Mouse (Mus musculus) midbrain, embryonic 16.5 days (tissue): ENCODE measurements around the gene Frrs1. TPM values are rescaled to one million over a fixed set of nuclear protein-coding genes. Genes with fewer than 3 reads are reported as not detected.

Experiments
- ATAC-seq: fragments of 200-750 bp; cut with Nextera tagmentation; 2 replicates; pipeline ENCODE4 v1.8.0; 2017; ENCODE audit warnings: moderate TSS enrichment
- H3K27ac ChIP-seq: fragments of 300-500 bp; sonication (generic); 2 replicates; pipeline ENCODE4 v1.5.1; 2014; ENCODE audit warnings: mild to moderate bottlenecking, low read length, mixed read lengths
- H3K27me3 ChIP-seq: fragments of 300-500 bp; sonication (generic); 2 replicates; pipeline ENCODE4 v1.6.1; 2014; ENCODE audit warnings: low read depth, low read length, mixed read lengths; ENCODE audit not compliant: control insufficient read depth, insufficient read depth
- H3K36me3 ChIP-seq: fragments of 300-500 bp; sonication (generic); 2 replicates; pipeline ENCODE4 v1.6.1; 2014; ENCODE audit warnings: mild to moderate bottlenecking, low read length, moderate library complexity, mixed read lengths; ENCODE audit not compliant: control insufficient read depth, insufficient read depth
- H3K4me1 ChIP-seq: fragments of 300-500 bp; sonication (generic); 2 replicates; pipeline ENCODE4 v1.6.1; 2014; ENCODE audit warnings: mild to moderate bottlenecking, low read length, mixed read lengths; ENCODE audit not compliant: control insufficient read depth, insufficient read depth
- H3K4me2 ChIP-seq: fragments of 300-500 bp; sonication (generic); 2 replicates; pipeline ENCODE4 v1.6.1; 2014; ENCODE audit warnings: mild to moderate bottlenecking, low read length, mixed read lengths
- H3K4me3 ChIP-seq: fragments of 300-500 bp; sonication (generic); 2 replicates; pipeline ENCODE4 v1.5.1; 2014; ENCODE audit warnings: low read depth, mild to moderate bottlenecking, low read length, moderate library complexity, mixed read lengths
- H3K9ac ChIP-seq: fragments of 300-500 bp; sonication (generic); 2 replicates; pipeline ENCODE4 v1.6.1; 2014; ENCODE audit warnings: low read depth, low read length, mixed read lengths
- H3K9me3 ChIP-seq: fragments of 300-500 bp; sonication (generic); replicated peaks from 2 replicates; pipeline ENCODE4 v1.6.1; 2014; ENCODE audit warnings: mild to moderate bottlenecking, low read length, mixed read lengths; ENCODE audit not compliant: control insufficient read depth, poor library complexity, severe bottlenecking
- WGBS: fragments of 180-500 bp; shearing (Covaris S2); extraction: QIAGEN DNeasy Blood & Tissue Kit; methylation state at CpG from one replicate; pipeline ENCODE4 v1.1.7; 2014; 5-methylcytosine and 5-hydroxymethylcytosine counted together
- polyA plus RNA-seq: library from polyadenylated mRNA; unstranded; fragments of >200 nt; fragmentation: Nextera tagmentation; extraction: Ambion mirVana; gene quantifications from 2 replicates; pipeline ENCODE4 v1.2.1, GENCODE M21; 2015

Frrs1 gene
- polyA plus RNA-seq, 1 experiment from 2014 or later = 7.6 TPM

GRCm38 (mm10) chr3:116884941-116885340 lies 25.7 kb downstream of the Frrs1 start:
- H3K4me3 ChIP-seq = no peak overlapping the region
- H3K9ac ChIP-seq = no peak overlapping the region
- no peak for ATAC-seq
- no peaks in the 10 kb centered on the region for H3K36me3 ChIP-seq
- H3K4me1 ChIP-seq = no peaks in the 10 kb centered on the region
- H3K27ac ChIP-seq = no peak overlapping the region
- no peaks in the 10 kb centered on the region for H3K27me3 ChIP-seq
- no peaks in the 10 kb centered on the region for H3K9me3 ChIP-seq
- no peak overlapping the region for H3K4me2 ChIP-seq
- WGBS = 91% methylated on average over 8 of the region's 8 CpGs

- WGBS = 90% methylated on average over 7 of the region's 7 CpGs
- ATAC-seq = no peak
- Histone ChIP-seq H3K36me3 (no peaks in the 10 kb centered on the region), H3K27ac (no peak overlapping the region), H3K4me2 (no peak overlapping the region), H3K4me1 (peaks cover 4% of the 10 kb centered on the region; the same call in 1 of the 2 replicates), H3K4me3 (no peak overlapping the region), H3K9me3 (no peaks in the 10 kb centered on the region), H3K27me3 (no peaks in the 10 kb centered on the region), H3K9ac (no peak overlapping the region)
Measured at GRCm38 (mm10) chr3:116889358-116889757, 30.1 kb downstream of the Frrs1 start.

GRCm38 (mm10) chr3:116890576-116890975 lies 31.3 kb downstream of the Frrs1 start:
- WGBS = 97% methylated on average over 4 of the region's 4 CpGs
- Histone ChIP-seq H3K4me1 (peaks cover 4% of the 10 kb centered on the region; the same call in 1 of the 2 replicates), H3K36me3 (no peaks in the 10 kb centered on the region), H3K9ac (no peak overlapping the region), H3K27ac (no peak overlapping the region), H3K27me3 (no peaks in the 10 kb centered on the region), H3K4me3 (no peak overlapping the region), H3K9me3 (no peaks in the 10 kb centered on the region), H3K4me2 (no peak overlapping the region)
- no peak for ATAC-seq

- peak; percentile 66 for ATAC-seq
- Histone ChIP-seq H3K9me3 (no peaks in the 10 kb centered on the region), H3K27ac (no peak overlapping the region), H3K4me1 (peaks cover 4% of the 10 kb centered on the region; the same call in 1 of the 2 replicates), H3K9ac (no peak overlapping the region), H3K4me3 (no peak overlapping the region), H3K36me3 (no peaks in the 10 kb centered on the region), H3K27me3 (no peaks in the 10 kb centered on the region), H3K4me2 (peak overlapping the region; percentile 19; the same call in 1 of the 2 replicates)
- WGBS = 49% methylated on average over 17 of the region's 17 CpGs
Measured at GRCm38 (mm10) chr3:116891436-116892205, 32.4 kb downstream of the Frrs1 start.

GRCm38 (mm10) chr3:116892206-116892563 lies 32.9 kb downstream of the Frrs1 start:
- no peaks in the 10 kb centered on the region for H3K36me3 ChIP-seq
- H3K4me2 ChIP-seq = peak overlapping the region; percentile 19; the same call in 1 of the 2 replicates
- H3K27ac ChIP-seq = no peak overlapping the region
- peak; percentile 41; the same call in 1 of the 2 replicates for ATAC-seq
- WGBS = 80% methylated on average over 6 of the region's 6 CpGs
- no peaks in the 10 kb centered on the region for H3K9me3 ChIP-seq
- H3K9ac ChIP-seq = no peak overlapping the region
- H3K27me3 ChIP-seq = no peaks in the 10 kb centered on the region
- no peak overlapping the region for H3K4me3 ChIP-seq
- peaks cover 4% of the 10 kb centered on the region; the same call in 1 of the 2 replicates for H3K4me1 ChIP-seq

- H3K4me3 ChIP-seq = no peak overlapping the region
- H3K9ac ChIP-seq = no peak overlapping the region
- H3K4me1 ChIP-seq = peaks cover 4% of the 10 kb centered on the region; the same call in 1 of the 2 replicates
- no peak overlapping the region for H3K4me2 ChIP-seq
- no peaks in the 10 kb centered on the region for H3K9me3 ChIP-seq
- WGBS = 88% methylated on average over 9 of the region's 9 CpGs
- H3K27ac ChIP-seq = no peak overlapping the region
- H3K27me3 ChIP-seq = no peaks in the 10 kb centered on the region
- no peaks in the 10 kb centered on the region for H3K36me3 ChIP-seq
- no peak for ATAC-seq
Measured at GRCm38 (mm10) chr3:116892872-116893271, 33.6 kb downstream of the Frrs1 start.

- Histone ChIP-seq H3K9me3 (no peaks in the 10 kb centered on the region), H3K9ac (no peak overlapping the region), H3K36me3 (no peaks in the 10 kb centered on the region), H3K27me3 (no peaks in the 10 kb centered on the region), H3K4me2 (no peak overlapping the region), H3K4me1 (no peaks in the 10 kb centered on the region), H3K4me3 (no peak overlapping the region), H3K27ac (no peak overlapping the region)
- peak; percentile 60; the same call in 1 of the 2 replicates for ATAC-seq
- WGBS = 24% methylated on average over 6 of the region's 6 CpGs
Measured at GRCm38 (mm10) chr3:116904158-116904557, 44.9 kb downstream of the Frrs1 start.

- no peak overlapping the region for H3K9ac ChIP-seq
- ATAC-seq = no peak
- WGBS = 87% methylated on average over 16 of the region's 16 CpGs
- H3K4me1 ChIP-seq = no peaks in the 10 kb centered on the region
- no peaks in the 10 kb centered on the region for H3K27me3 ChIP-seq
- no peak overlapping the region for H3K4me2 ChIP-seq
- no peaks in the 10 kb centered on the region for H3K36me3 ChIP-seq
- no peaks in the 10 kb centered on the region for H3K9me3 ChIP-seq
- H3K4me3 ChIP-seq = no peak overlapping the region
- no peak overlapping the region for H3K27ac ChIP-seq
Measured at GRCm38 (mm10) chr3:116905898-116906297, 46.6 kb downstream of the Frrs1 start.

GRCm38 (mm10) chr3:116906596-116906995 lies 47.3 kb downstream of the Frrs1 start:
- no peaks in the 10 kb centered on the region for H3K4me1 ChIP-seq
- H3K4me2 ChIP-seq = no peak overlapping the region
- 46% methylated on average over 9 of the region's 9 CpGs for whole genome bisulfite sequencing
- H3K36me3 ChIP-seq = no peaks in the 10 kb centered on the region
- H3K9ac ChIP-seq = no peak overlapping the region
- no peak for ATAC-seq
- no peak overlapping the region for H3K4me3 ChIP-seq
- no peaks in the 10 kb centered on the region for H3K9me3 ChIP-seq
- no peaks in the 10 kb centered on the region for H3K27me3 ChIP-seq
- H3K27ac ChIP-seq = no peak overlapping the region
